Mouse (Mus musculus) hindbrain, embryonic 16.5 days (tissue): ENCODE data around the gene Mmp1b. TPM values are rescaled to one million over a fixed set of nuclear protein-coding genes. Genes with fewer than 3 reads are reported as not detected.
"Not testable (repeated sequence)": the region's sequence is repeated elsewhere in the genome, so short reads cannot be mapped to it uniquely, and the experiment has no call there.

Source experiments
- ATAC-seq: fragments of 200-750 bp; cut with Nextera tagmentation; 2 replicates; pipeline ENCODE4 v1.8.0; 2017; ENCODE audit warnings: moderate TSS enrichment, moderate library complexity
- H3K27ac ChIP-seq: fragments of 300-500 bp; sonication (generic); 2 replicates; pipeline ENCODE4 v1.5.1; 2014; ENCODE audit warnings: low read depth, mild to moderate bottlenecking, control low read depth, low read length, moderate library complexity
- H3K27me3 ChIP-seq: fragments of 300-500 bp; sonication (generic); replicated peaks from 2 replicates; pipeline ENCODE4 v1.6.1; 2014; ENCODE audit warnings: low read length; ENCODE audit not compliant: control insufficient read depth, insufficient read depth
- H3K36me3 ChIP-seq: fragments of 300-500 bp; sonication (generic); 2 replicates; pipeline ENCODE4 v1.6.1; 2014; ENCODE audit warnings: mild to moderate bottlenecking, low read length, moderate library complexity, mixed read lengths; ENCODE audit not compliant: control insufficient read depth, insufficient read depth
- H3K4me1 ChIP-seq: fragments of 300-500 bp; sonication (generic); 2 replicates; pipeline ENCODE4 v1.6.1; 2014; ENCODE audit warnings: low read depth, low read length; ENCODE audit not compliant: control insufficient read depth, insufficient read depth
- H3K4me2 ChIP-seq: fragments of 300-500 bp; sonication (generic); 2 replicates; pipeline ENCODE4 v1.6.1; 2014; ENCODE audit warnings: mild to moderate bottlenecking, low read length, control low read depth, moderate library complexity
- H3K4me3 ChIP-seq: fragments of 300-500 bp; sonication (generic); 2 replicates; pipeline ENCODE4 v1.5.1; 2014; ENCODE audit warnings: mild to moderate bottlenecking, low read length, control low read depth, moderate library complexity
- H3K9ac ChIP-seq: fragments of 300-500 bp; sonication (generic); 2 replicates; pipeline ENCODE4 v1.6.1; 2014; ENCODE audit warnings: low read depth, mild to moderate bottlenecking, control low read depth, low read length, moderate library complexity
- H3K9me3 ChIP-seq: fragments of 300-500 bp; sonication (generic); 2 replicates; pipeline ENCODE4 v1.6.1; 2014; ENCODE audit warnings: mild to moderate bottlenecking, low read length, moderate library complexity; ENCODE audit not compliant: control insufficient read depth
- WGBS: fragments of 180-500 bp; shearing (Covaris S2); extraction: QIAGEN DNeasy Blood & Tissue Kit; methylation state at CpG from one replicate; pipeline ENCODE4 v1.1.7; 2014; 5-methylcytosine and 5-hydroxymethylcytosine counted together
- polyA plus RNA-seq: library from polyadenylated mRNA; unstranded; fragments of >200 nt; fragmentation: Nextera tagmentation; extraction: Ambion mirVana; gene quantifications from 2 replicates; pipeline ENCODE4 v1.2.1, GENCODE M21; 2015

Mmp1b gene
- polyA plus RNA-seq = not detected in 2 replicates

DNA sequence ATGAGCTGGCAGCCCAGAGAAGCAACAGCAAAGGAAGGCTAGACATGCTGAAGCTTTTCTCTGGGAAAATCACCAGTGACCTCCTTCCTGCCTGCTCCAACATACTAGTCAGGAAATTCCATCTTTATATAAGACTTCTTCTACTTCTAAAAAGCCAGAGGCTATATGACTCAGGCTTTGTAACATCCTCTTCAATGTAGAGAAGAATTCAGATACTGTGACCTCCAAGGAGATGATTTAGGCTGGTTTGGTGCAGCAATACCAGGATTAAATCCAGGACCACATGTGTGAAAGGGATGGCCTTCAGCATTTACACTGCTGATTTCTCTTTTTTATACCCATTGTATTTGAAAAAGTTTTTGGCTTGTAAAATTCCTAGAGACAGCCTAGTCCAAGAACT lies at the start of gene Mmp1b:
Gene Mmp1b (minus strand): TSS at position 101 of the 400 bp plus-strand sequence.
- no peak within 1 kb of the TSS for H3K27ac ChIP-seq
- no peak for ATAC-seq
- no peaks in the 10 kb centered on the region for H3K27me3 ChIP-seq
- no peak within 1 kb of the TSS for H3K4me2 ChIP-seq
- no peaks in the 10 kb centered on the region for H3K4me1 ChIP-seq
- H3K4me3 ChIP-seq = no peak within 1 kb of the TSS
- no peaks in the 10 kb centered on the region for H3K36me3 ChIP-seq
- H3K9ac ChIP-seq = no peak within 1 kb of the TSS
- H3K9me3 ChIP-seq = no peaks in the 10 kb centered on the region

DNA sequence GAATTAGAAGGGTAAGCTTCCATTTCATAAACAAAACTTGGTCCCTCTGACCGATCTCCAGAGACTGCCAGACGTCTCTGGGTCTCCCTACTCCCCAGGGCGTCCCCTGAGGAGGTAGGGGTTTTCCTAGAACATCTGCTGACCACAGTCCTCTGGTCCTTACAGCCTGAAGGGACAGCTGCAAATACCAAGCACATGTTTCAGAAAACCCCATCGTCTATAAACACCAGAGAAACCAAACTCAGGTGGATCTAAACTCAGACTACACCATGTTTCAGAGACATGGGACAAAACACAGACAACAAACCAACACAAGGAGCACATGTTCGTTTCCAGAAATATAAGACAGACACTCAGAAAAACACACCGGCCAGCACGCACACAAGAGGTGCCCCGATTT lies 8.7 kb upstream of the Mmp1b start:
- H3K4me2 ChIP-seq, H3K4me3 ChIP-seq, H3K36me3 ChIP-seq, H3K27ac ChIP-seq, H3K27me3 ChIP-seq, H3K9me3 ChIP-seq, ATAC-seq, H3K9ac ChIP-seq, H3K4me1 ChIP-seq: not testable (repeated sequence)
- 87% methylated on average over 8 of the region's 8 CpGs for WGBS

DNA sequence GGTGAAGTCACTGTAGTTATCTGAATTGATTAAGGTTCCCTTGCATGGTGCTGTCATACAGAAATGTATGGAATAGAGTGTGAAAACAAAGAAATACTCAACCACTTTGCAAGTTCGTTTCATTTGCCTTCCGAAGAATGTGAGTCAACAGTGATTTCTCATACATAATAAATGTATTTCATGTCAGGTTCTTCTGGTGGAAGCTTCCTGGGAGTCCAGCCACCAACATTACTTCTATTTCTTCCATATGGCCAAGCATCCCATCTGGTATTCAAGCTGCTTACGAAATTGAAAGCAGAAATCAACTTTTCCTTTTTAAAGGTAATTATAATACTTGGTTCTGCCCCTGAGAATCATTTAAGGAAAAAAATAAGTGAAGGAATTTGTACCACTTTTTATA lies 33.3 kb downstream of the Mmp1b start:
- Histone ChIP-seq H3K36me3 (no peaks in the 10 kb centered on the region), H3K27ac (no peak overlapping the region), H3K9ac (no peak overlapping the region), H3K9me3 (no peaks in the 10 kb centered on the region), H3K4me3 (no peak overlapping the region), H3K27me3 (no peaks in the 10 kb centered on the region), H3K4me1 (no peaks in the 10 kb centered on the region), H3K4me2 (no peak overlapping the region)
- 88% methylated on average over 3 of the region's 3 CpGs for WGBS
- no peak for ATAC-seq

DNA sequence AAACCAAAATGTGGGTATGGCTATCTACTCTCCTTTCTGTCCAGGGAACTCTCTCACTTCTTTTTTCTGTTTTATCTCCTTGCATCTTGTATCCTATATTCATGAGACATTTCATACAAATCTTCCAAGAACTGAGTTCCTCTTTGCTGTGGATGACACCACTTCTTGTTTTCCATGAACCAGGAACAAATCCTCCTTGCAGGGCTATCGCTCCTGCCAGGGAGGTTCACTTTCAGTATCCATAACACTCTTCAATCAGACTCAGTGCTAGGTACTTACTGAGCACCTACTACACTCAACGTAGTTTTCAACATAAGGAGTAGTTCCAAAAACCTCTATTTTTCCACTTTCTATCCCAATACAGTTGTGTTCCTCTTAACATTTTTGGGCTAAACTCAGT lies 42.3 kb downstream of the Mmp1b start:
- 93% methylated on average over 2 of the region's 2 CpGs for WGBS
- ATAC-seq = no peak
- Histone ChIP-seq H3K27me3 (no peaks in the 10 kb centered on the region), H3K4me3 (no peak overlapping the region), H3K9ac (no peak overlapping the region), H3K27ac (no peak overlapping the region), H3K36me3 (no peaks in the 10 kb centered on the region), H3K9me3 (no peaks in the 10 kb centered on the region), H3K4me1 (no peaks in the 10 kb centered on the region), H3K4me2 (no peak overlapping the region)

DNA sequence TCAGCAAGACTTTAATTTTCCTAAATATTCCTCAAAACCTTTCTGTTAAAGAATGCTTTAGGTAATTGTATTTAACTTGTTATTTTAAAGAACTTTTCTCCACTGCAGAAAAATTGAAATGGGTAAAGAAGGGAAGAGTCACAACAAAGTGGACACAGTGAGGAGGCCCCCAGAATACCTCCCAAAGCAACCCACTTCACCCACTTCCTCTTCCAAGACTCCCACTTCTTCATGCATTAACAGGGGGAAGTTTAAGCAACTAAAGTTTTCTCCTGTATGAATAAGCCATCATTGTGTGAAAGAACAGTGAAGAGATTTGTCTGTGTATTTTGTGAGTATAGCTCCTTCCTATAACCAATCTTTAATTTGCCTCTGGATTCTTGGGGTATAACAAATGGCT lies 43.7 kb downstream of the Mmp1b start, which contains the start of gene Mmp12:
Gene Mmp12 (plus strand): TSS at position 275 of the 400 bp plus-strand sequence.
- Histone ChIP-seq H3K4me2 (no peak within 1 kb of the TSS), H3K4me1 (no peaks in the 10 kb centered on the region), H3K9ac (no peak within 1 kb of the TSS), H3K27ac (no peak within 1 kb of the TSS), H3K9me3 (no peaks in the 10 kb centered on the region), H3K27me3 (no peaks in the 10 kb centered on the region), H3K4me3 (no peak within 1 kb of the TSS), H3K36me3 (no peaks in the 10 kb centered on the region)
- no peak for ATAC-seq

DNA sequence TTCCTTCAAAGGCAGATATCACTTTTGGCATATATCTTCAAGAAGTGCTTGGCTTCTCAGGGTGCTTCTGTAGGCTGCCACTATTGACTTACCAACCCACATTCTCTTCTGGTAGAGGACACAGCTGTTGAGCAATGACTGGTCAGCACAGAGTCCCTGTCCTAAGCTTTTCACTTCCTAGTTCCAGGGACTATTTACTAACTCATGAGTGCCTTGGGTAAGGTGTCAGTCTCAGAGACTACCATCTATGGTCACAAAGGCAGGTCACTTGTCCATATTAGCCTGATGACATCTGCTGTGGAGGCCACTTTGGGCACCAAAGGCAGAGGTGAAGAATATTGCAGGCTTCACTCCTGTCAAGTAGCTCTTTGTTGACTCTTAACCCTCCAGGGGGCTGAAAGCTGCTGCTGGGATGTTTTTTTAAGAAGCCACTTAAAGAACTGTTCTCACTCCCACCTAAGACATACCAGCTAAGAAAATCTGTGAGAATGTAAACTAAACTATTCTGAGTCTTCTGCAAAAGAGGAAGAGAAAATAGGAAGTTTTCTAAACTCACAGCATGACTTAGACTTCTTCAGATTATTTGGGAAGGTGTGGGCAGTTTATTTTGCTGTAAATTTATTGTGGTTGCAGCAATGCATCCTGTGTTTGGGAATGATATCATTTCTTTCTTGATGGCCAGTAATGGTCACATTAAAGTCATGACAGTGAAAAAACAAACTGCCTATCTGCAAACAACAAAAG lies 50.9 kb downstream of the Mmp1b start:
- Histone ChIP-seq H3K36me3 (no peaks in the 10 kb centered on the region), H3K27me3 (no peaks in the 10 kb centered on the region), H3K27ac (no peak overlapping the region), H3K9ac (no peak overlapping the region), H3K4me2 (no peak overlapping the region), H3K4me1 (no peaks in the 10 kb centered on the region), H3K9me3 (no peaks in the 10 kb centered on the region), H3K4me3 (no peak overlapping the region)
- no peak for ATAC-seq

DNA sequence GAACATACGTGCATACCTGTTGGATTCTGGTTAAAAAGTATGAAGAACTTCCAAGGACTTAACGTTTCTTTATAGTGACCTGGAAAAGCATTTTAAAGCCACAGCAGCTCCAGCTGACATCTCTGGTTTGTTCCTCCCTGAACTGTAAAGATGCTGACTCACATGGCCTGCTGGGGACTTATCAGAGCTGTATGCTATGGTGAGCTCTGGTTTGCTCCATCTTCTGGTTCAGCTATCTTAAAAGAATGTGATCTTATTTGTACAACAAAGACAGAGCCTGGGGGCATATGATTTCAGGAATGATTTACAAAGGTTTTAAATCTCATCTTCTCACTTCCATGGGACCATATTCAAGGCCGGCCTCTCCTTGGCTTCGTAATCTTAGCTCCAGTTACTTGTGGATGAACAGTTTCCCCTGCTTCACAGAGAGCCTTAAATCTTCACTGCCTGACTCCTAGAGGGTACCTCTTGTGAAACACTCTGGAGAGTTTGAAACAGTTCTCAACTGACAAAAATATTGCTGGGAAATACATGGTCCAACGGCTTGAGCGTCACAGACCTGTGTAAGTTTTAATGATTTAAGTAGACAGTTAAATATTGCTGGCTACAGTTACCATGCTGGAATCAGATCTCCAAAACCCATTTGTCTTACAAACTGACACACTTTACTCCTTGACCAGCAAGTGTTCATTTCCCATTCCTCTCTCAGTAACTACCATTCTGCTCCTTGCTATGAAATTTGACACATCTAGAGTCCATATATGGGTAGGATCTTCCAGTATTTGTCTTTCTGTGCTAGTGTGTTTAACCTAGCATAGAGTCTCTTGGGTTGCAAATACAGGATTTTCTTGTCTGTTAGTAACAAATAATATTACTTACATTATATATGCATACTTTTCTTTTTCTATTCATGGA lies 51.8 kb downstream of the Mmp1b start:
- ATAC-seq = no peak
- Histone ChIP-seq H3K36me3 (no peaks in the 10 kb centered on the region), H3K4me1 (no peaks in the 10 kb centered on the region), H3K9me3 (no peaks in the 10 kb centered on the region), H3K27ac (no peak overlapping the region), H3K4me3 (no peak overlapping the region), H3K27me3 (no peaks in the 10 kb centered on the region), H3K4me2 (no peak overlapping the region), H3K9ac (no peak overlapping the region)
- WGBS = 98% methylated on average over 5 of the region's 6 CpGs

DNA sequence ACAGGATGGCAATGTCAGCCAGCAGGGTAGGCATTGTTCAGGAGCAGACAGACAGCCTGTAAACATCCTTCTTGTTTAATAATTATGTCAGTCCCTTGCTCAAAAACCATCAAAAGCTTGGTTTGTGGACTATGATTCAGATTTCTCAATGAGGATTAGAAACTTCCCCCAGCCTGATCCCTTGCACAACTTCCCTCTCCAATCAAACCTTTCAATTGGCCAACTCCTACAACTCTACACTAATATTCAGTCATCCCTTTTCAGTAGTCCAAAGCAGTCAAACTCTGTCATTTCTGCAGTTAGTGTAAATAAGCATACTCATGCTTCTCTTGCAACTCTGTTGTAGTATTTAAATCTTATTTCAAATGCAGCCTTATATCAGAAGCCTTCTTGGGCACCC lies 56.0 kb downstream of the Mmp1b start:
- no peak for ATAC-seq
- Histone ChIP-seq H3K9me3 (no peaks in the 10 kb centered on the region), H3K27me3 (no peaks in the 10 kb centered on the region), H3K27ac (no peak overlapping the region), H3K4me2 (no peak overlapping the region), H3K9ac (no peak overlapping the region), H3K4me1 (no peaks in the 10 kb centered on the region), H3K4me3 (no peak overlapping the region), H3K36me3 (no peaks in the 10 kb centered on the region)
